Mouse (Mus musculus): ENCODE measurements around the gene Hyal4. TPM values are rescaled to one million over a fixed set of nuclear protein-coding genes. Genes with fewer than 3 reads are reported as not detected.
A peak's percentile ranks its signal among the peaks of the same experiment; 100 is the strongest.

The Hyal4 gene
- not detected for total RNA-seq (2022)

- no peak for DNase-seq (ENCODE audit: low spot score)
Observed at GRCm38 (mm10) chr6:24748029-24748428, at the start of gene Hyal4. Gene Hyal4 (plus strand): TSS chr6:24748329.

GRCm38 (mm10) chr6:24707090-24707489, 41.0 kb upstream of the Hyal4 start:
- DNase-seq (ENCODE audit: low spot score) = no peak

- no peak for DNase-seq (ENCODE audit: low spot score)
Observed at GRCm38 (mm10) chr6:24707499-24707898, 40.6 kb upstream of the Hyal4 start.

- peak; percentile 16 for DNase-seq (ENCODE audit: low spot score)
Observed at GRCm38 (mm10) chr6:24721317-24722099, 26.6 kb upstream of the Hyal4 start.

GRCm38 (mm10) chr6:24728130-24728529, 20.0 kb upstream of the Hyal4 start:
- no peak for DNase-seq (ENCODE audit: low spot score)

- no peak for DNase-seq (ENCODE audit: low spot score)
Observed at GRCm38 (mm10) chr6:24732945-24733344, 15.2 kb upstream of the Hyal4 start, which contains the start of gene Hyal6. Gene Hyal6 (plus strand): TSS chr6:24733245.

GRCm38 (mm10) chr6:24734565-24734964, 13.6 kb upstream of the Hyal4 start:
- DNase-seq (ENCODE audit: low spot score) = no peak

GRCm38 (mm10) chr6:24759281-24759680, 11.2 kb downstream of the Hyal4 start:
- no peak for DNase-seq (ENCODE audit: low spot score)

- no peak for DNase-seq (ENCODE audit: low spot score)
Observed at GRCm38 (mm10) chr6:24766261-24766660, 18.1 kb downstream of the Hyal4 start.

GRCm38 (mm10) chr6:24779182-24779581, 31.1 kb downstream of the Hyal4 start:
- DNase-seq (ENCODE audit: low spot score) = no peak

- no peak for DNase-seq (ENCODE audit: low spot score)
Observed at GRCm38 (mm10) chr6:24790888-24791287, 42.8 kb downstream of the Hyal4 start, which contains the start of gene Spam1. Gene Spam1 (plus strand): TSS chr6:24791188.

Other genes with a start within 250 kb of the Hyal4 start
- gene Iqub, start 233.3 kb upstream of the Hyal4 start, total RNA-seq (2022) = under 1 TPM; 0.37 to 0.81 (median 0.57) TPM
- 1,000 to 10,000 TPM; 1,425 to 1,947 (median 1,659) TPM for gene Ndufa5, start 220.3 kb upstream of the Hyal4 start, total RNA-seq (2022)
- gene Asb15, start 220.2 kb upstream of the Hyal4 start, total RNA-seq (2022) = 10 to 100 TPM; 54.3 to 71.9 (median 65.6) TPM
- gene Lmod2, start 150.6 kb upstream of the Hyal4 start, total RNA-seq (2022) = 100 to 1,000 TPM; 758 to 914 (median 862) TPM
- gene Wasl, start 83.3 kb upstream of the Hyal4 start, total RNA-seq (2022) = 10 to 100 TPM; 23.5 to 27.0 (median 25.3) TPM
- gene Hyal6, start 15.1 kb upstream of the Hyal4 start, total RNA-seq (2022) = not detected
- not detected for gene Spam1, start 42.9 kb downstream of the Hyal4 start, total RNA-seq (2022)
- not detected for gene Hyal5, start 109.7 kb downstream of the Hyal4 start, total RNA-seq (2022)
- gene Tmem229a, start 208.0 kb downstream of the Hyal4 start, total RNA-seq (2022) = under 1 TPM in 1 of 4 experiments, not detected in 3; 0.05 TPM